Mouse (Mus musculus): Measurements from ENCODE around the gene Ddit4l. TPM values are rescaled to one million over a fixed set of nuclear protein-coding genes. Genes with fewer than 3 reads are reported as not detected.

Ddit4l gene
- polyA plus RNA-seq, 1 experiment from 2014 or later = 11.1 TPM

GRCm38 (mm10) chr3:137611110-137611857 is 10.1 kb upstream of the Ddit4l start:
- no peak for ATAC-seq (ENCODE audit: insufficient number of reproducible peaks, insufficient read depth, low FRiP score, low read depth)
- Histone ChIP-seq H3K4me2 (ENCODE audit: low read length) (no peak overlapping the region), H3K4me1 (ENCODE audit: control insufficient read depth in 2 of 2, insufficient read depth in 2 of 2, low read length in 2 of 2) (no peaks in the 10 kb centered on the region), H3K4me3 (ENCODE audit: control insufficient read depth in 1 of 2, insufficient read depth in 1 of 2, low read depth in 1 of 2, low read length in 2 of 2) (no peak overlapping the region), H3K27ac (replicated peaks in 1 of 2; ENCODE audit: control insufficient read depth in 1 of 2, insufficient read depth in 1 of 2, low read depth in 2 of 2, low read length in 2 of 2) (no peak overlapping the region), H3K27me3 (ENCODE audit: control insufficient read depth, insufficient read depth, low read length) (no peaks in the 10 kb centered on the region), H3K9ac (ENCODE audit: low read length) (no peak overlapping the region), H3K9me3 (ENCODE audit: control insufficient read depth, low read length) (no peaks in the 10 kb centered on the region), H3K36me3 (ENCODE audit: control insufficient read depth, insufficient read depth, low read length) (no peaks in the 10 kb centered on the region)
- WGBS = 69% methylated on average over 4 of the region's 4 CpGs

GRCm38 (mm10) chr3:137611981-137612380 is 9.4 kb upstream of the Ddit4l start:
- H3K4me1 ChIP-seq (ENCODE audit: control insufficient read depth in 2 of 2, insufficient read depth in 2 of 2, low read length in 2 of 2) = no peaks in the 10 kb centered on the region
- H3K36me3 ChIP-seq (ENCODE audit: control insufficient read depth, insufficient read depth, low read length) = no peaks in the 10 kb centered on the region
- ATAC-seq (ENCODE audit: insufficient number of reproducible peaks, insufficient read depth, low FRiP score, low read depth) = no peak
- H3K27me3 ChIP-seq (ENCODE audit: control insufficient read depth, insufficient read depth, low read length) = no peaks in the 10 kb centered on the region
- H3K27ac ChIP-seq (replicated peaks in 1 of 2; ENCODE audit: control insufficient read depth in 1 of 2, insufficient read depth in 1 of 2, low read depth in 2 of 2, low read length in 2 of 2) = no peak overlapping the region
- H3K4me2 ChIP-seq (ENCODE audit: low read length) = no peak overlapping the region
- H3K9me3 ChIP-seq (ENCODE audit: control insufficient read depth, low read length) = no peaks in the 10 kb centered on the region
- 80% methylated on average over 2 of the region's 2 CpGs for WGBS
- no peak overlapping the region for H3K9ac ChIP-seq (ENCODE audit: low read length)
- H3K4me3 ChIP-seq (ENCODE audit: control insufficient read depth in 1 of 2, insufficient read depth in 1 of 2, low read depth in 1 of 2, low read length in 2 of 2) = no peak overlapping the region

GRCm38 (mm10) chr3:137620540-137620939 is 872 bp upstream of the Ddit4l start:
- ATAC-seq (ENCODE audit: insufficient number of reproducible peaks, insufficient read depth, low FRiP score, low read depth) = no peak
- Histone ChIP-seq H3K4me3 (ENCODE audit: control insufficient read depth in 1 of 2, insufficient read depth in 1 of 2, low read depth in 1 of 2, low read length in 2 of 2) (no peak overlapping the region), H3K9me3 (ENCODE audit: control insufficient read depth, low read length) (no peaks in the 10 kb centered on the region), H3K27me3 (ENCODE audit: control insufficient read depth, insufficient read depth, low read length) (0 out of 2 replicates have a peak, but pooled peaks cover 3% of the 10 kb centered on the region), H3K4me2 (ENCODE audit: low read length) (no peak overlapping the region), H3K9ac (ENCODE audit: low read length) (no peak overlapping the region), H3K27ac (replicated peaks in 1 of 2; ENCODE audit: control insufficient read depth in 1 of 2, insufficient read depth in 1 of 2, low read depth in 2 of 2, low read length in 2 of 2) (no peak overlapping the region), H3K4me1 (ENCODE audit: control insufficient read depth in 2 of 2, insufficient read depth in 2 of 2, low read length in 2 of 2) (peaks cover 5 to 17% of the 10 kb centered on the region in 2 experiments), H3K36me3 (ENCODE audit: control insufficient read depth, insufficient read depth, low read length) (no peaks in the 10 kb centered on the region)
- 76% methylated on average over 5 of the region's 5 CpGs for WGBS

GRCm38 (mm10) chr3:137622091-137622490 is 679 bp downstream of the Ddit4l start:
- Histone ChIP-seq H3K4me3 (ENCODE audit: control insufficient read depth in 1 of 2, insufficient read depth in 1 of 2, low read depth in 1 of 2, low read length in 2 of 2) (no peak overlapping the region), H3K27ac (replicated peaks in 1 of 2; ENCODE audit: control insufficient read depth in 1 of 2, insufficient read depth in 1 of 2, low read depth in 2 of 2, low read length in 2 of 2) (no peak overlapping the region), H3K9me3 (ENCODE audit: control insufficient read depth, low read length) (no peaks in the 10 kb centered on the region), H3K27me3 (ENCODE audit: control insufficient read depth, insufficient read depth, low read length) (0 out of 2 replicates have a peak, but pooled peaks cover 3% of the 10 kb centered on the region), H3K4me2 (ENCODE audit: low read length) (peak overlapping the region; percentile 41), H3K36me3 (ENCODE audit: control insufficient read depth, insufficient read depth, low read length) (no peaks in the 10 kb centered on the region), H3K4me1 (ENCODE audit: control insufficient read depth in 2 of 2, insufficient read depth in 2 of 2, low read length in 2 of 2) (peaks cover 5 to 17% of the 10 kb centered on the region in 2 experiments), H3K9ac (ENCODE audit: low read length) (no peak overlapping the region)
- no peak for ATAC-seq (ENCODE audit: insufficient number of reproducible peaks, insufficient read depth, low FRiP score, low read depth)
- 6% methylated on average over 6 of the region's 6 CpGs for WGBS

- ATAC-seq (ENCODE audit: insufficient number of reproducible peaks, insufficient read depth, low FRiP score, low read depth) = 0 out of 2 replicates have a peak, but pooled peaks have one; percentile 32
These were observed 1.6 kb downstream of the Ddit4l start for GRCm38 (mm10) chr3:137622895-137623580.

GRCm38 (mm10) chr3:137623581-137624362 is 2.4 kb downstream of the Ddit4l start:
- H3K4me1 ChIP-seq (ENCODE audit: control insufficient read depth in 2 of 2, insufficient read depth in 2 of 2, low read length in 2 of 2) = peaks cover 5 to 17% of the 10 kb centered on the region in 2 experiments
- peak overlapping the region; percentile 58 to 74 for H3K4me3 ChIP-seq (ENCODE audit: control insufficient read depth in 1 of 2, insufficient read depth in 1 of 2, low read depth in 1 of 2, low read length in 2 of 2)
- H3K27me3 ChIP-seq (ENCODE audit: control insufficient read depth, insufficient read depth, low read length) = 0 out of 2 replicates have a peak, but pooled peaks cover 3% of the 10 kb centered on the region
- H3K36me3 ChIP-seq (ENCODE audit: control insufficient read depth, insufficient read depth, low read length) = no peaks in the 10 kb centered on the region
- under 1% methylated on average over 47 of the region's 47 CpGs for WGBS
- H3K4me2 ChIP-seq (ENCODE audit: low read length) = peak overlapping the region; percentile 96
- ATAC-seq (ENCODE audit: insufficient number of reproducible peaks, insufficient read depth, low FRiP score, low read depth) = peak; percentile 86
- no peaks in the 10 kb centered on the region for H3K9me3 ChIP-seq (ENCODE audit: control insufficient read depth, low read length)
- H3K27ac ChIP-seq (replicated peaks in 1 of 2; ENCODE audit: control insufficient read depth in 1 of 2, insufficient read depth in 1 of 2, low read depth in 2 of 2, low read length in 2 of 2) = no peak overlapping the region
- H3K9ac ChIP-seq (ENCODE audit: low read length) = peak overlapping the region; percentile 71

More at GRCm38 (mm10) chr3:137622895-137623580, 1.6 kb downstream of the Ddit4l start:
- Histone ChIP-seq H3K9ac (ENCODE audit: low read length) (peak overlapping the region; percentile 71), H3K4me1 (ENCODE audit: control insufficient read depth in 2 of 2, insufficient read depth in 2 of 2, low read length in 2 of 2) (peaks cover 5 to 17% of the 10 kb centered on the region in 2 experiments), H3K27ac (replicated peaks in 1 of 2; ENCODE audit: control insufficient read depth in 1 of 2, insufficient read depth in 1 of 2, low read depth in 2 of 2, low read length in 2 of 2) (no peak overlapping the region), H3K9me3 (ENCODE audit: control insufficient read depth, low read length) (no peaks in the 10 kb centered on the region), H3K27me3 (ENCODE audit: control insufficient read depth, insufficient read depth, low read length) (0 out of 2 replicates have a peak, but pooled peaks cover 3% of the 10 kb centered on the region), H3K4me3 (ENCODE audit: control insufficient read depth in 1 of 2, insufficient read depth in 1 of 2, low read depth in 1 of 2, low read length in 2 of 2) (peak overlapping the region; percentile 58 to 74), H3K36me3 (ENCODE audit: control insufficient read depth, insufficient read depth, low read length) (no peaks in the 10 kb centered on the region), H3K4me2 (ENCODE audit: low read length) (peak overlapping the region; percentile 96)
- 34% methylated on average over 14 of the region's 14 CpGs for WGBS

- Histone ChIP-seq H3K4me1 (ENCODE audit: control insufficient read depth in 2 of 2, insufficient read depth in 2 of 2, low read length in 2 of 2) (peaks cover 5 to 17% of the 10 kb centered on the region in 2 experiments), H3K4me3 (ENCODE audit: control insufficient read depth in 1 of 2, insufficient read depth in 1 of 2, low read depth in 1 of 2, low read length in 2 of 2) (no peak overlapping the region), H3K27me3 (ENCODE audit: control insufficient read depth, insufficient read depth, low read length) (0 out of 2 replicates have a peak, but pooled peaks cover 3% of the 10 kb centered on the region), H3K9ac (ENCODE audit: low read length) (no peak overlapping the region), H3K9me3 (ENCODE audit: control insufficient read depth, low read length) (no peaks in the 10 kb centered on the region), H3K27ac (replicated peaks in 1 of 2; ENCODE audit: control insufficient read depth in 1 of 2, insufficient read depth in 1 of 2, low read depth in 2 of 2, low read length in 2 of 2) (no peak overlapping the region), H3K4me2 (ENCODE audit: low read length) (no peak overlapping the region), H3K36me3 (ENCODE audit: control insufficient read depth, insufficient read depth, low read length) (no peaks in the 10 kb centered on the region)
- 72% methylated on average over 5 of the region's 5 CpGs for WGBS
- ATAC-seq (ENCODE audit: insufficient number of reproducible peaks, insufficient read depth, low FRiP score, low read depth) = no peak
These were observed 3.6 kb downstream of the Ddit4l start for GRCm38 (mm10) chr3:137625054-137625453.

Measured in heart, embryonic 14.5 days (tissue).